Mouse (Mus musculus) hindbrain, postnatal 0 days (tissue): ENCODE results near the gene Siah2. TPM values are rescaled to one million over a fixed set of nuclear protein-coding genes. Genes with fewer than 3 reads are reported as not detected.

Source experiments
- ATAC-seq: fragments of 200-750 bp; cut with Nextera tagmentation; 2 replicates; pipeline ENCODE4 v1.8.0; 2017; ENCODE audit warnings: mild to moderate bottlenecking, moderate TSS enrichment, moderate library complexity
- DNase-seq: peaks from one replicate; pipeline ENCODE4 v3.0.0-alpha.2; 2015; ENCODE audit warnings: low spot score
- H3K27ac ChIP-seq: fragments of 300-500 bp; sonication (generic); 2 replicates; pipeline ENCODE4 v1.5.1; 2014; ENCODE audit warnings: mild to moderate bottlenecking
- H3K27me3 ChIP-seq: fragments of 300-500 bp; sonication (generic); 2 replicates; pipeline ENCODE4 v1.6.1; 2014; ENCODE audit warnings: low read length, mixed read lengths; ENCODE audit not compliant: insufficient read depth
- H3K36me3 ChIP-seq: fragments of 300-500 bp; sonication (generic); 2 replicates; pipeline ENCODE4 v1.6.1; 2014; ENCODE audit warnings: low read length, mixed read lengths; ENCODE audit not compliant: insufficient read depth
- H3K4me1 ChIP-seq: fragments of 300-500 bp; sonication (generic); 2 replicates; pipeline ENCODE4 v1.6.1; 2014; ENCODE audit warnings: antibody characterized with exemption, low read length, mixed read lengths; ENCODE audit not compliant: insufficient read depth
- H3K4me2 ChIP-seq: fragments of 300-500 bp; sonication (generic); 2 replicates; pipeline ENCODE4 v1.6.1; 2014; ENCODE audit warnings: low read depth, mild to moderate bottlenecking, low read length, moderate library complexity, mixed read lengths
- H3K4me3 ChIP-seq: fragments of 300-500 bp; sonication (generic); 2 replicates; pipeline ENCODE4 v1.5.1; 2014; ENCODE audit warnings: low read length
- H3K9ac ChIP-seq: fragments of 300-500 bp; sonication (generic); replicated peaks from 2 replicates; pipeline ENCODE4 v1.6.1; 2014; ENCODE audit warnings: mild to moderate bottlenecking, low read length, moderate library complexity, mixed read lengths
- H3K9me3 ChIP-seq: fragments of 300-500 bp; sonication (generic); 2 replicates; pipeline ENCODE4 v1.6.1; 2016; ENCODE audit warnings: low read length, mixed read lengths
- CTCF ChIP-seq: IDR thresholded peaks from 2 replicates; pipeline ENCODE4 v1.5.1; 2016; ENCODE audit warnings: antibody characterized with exemption, control low read depth, low read depth
- WGBS: fragments of 180-500 bp; shearing (Covaris S2); extraction: QIAGEN DNeasy Blood & Tissue Kit; methylation state at CpG from one replicate; pipeline ENCODE4 v1.1.7; 2014; 5-methylcytosine and 5-hydroxymethylcytosine counted together
- polyA plus RNA-seq: library from polyadenylated mRNA; unstranded; fragments of >200 nt; fragmentation: Nextera tagmentation; extraction: Ambion mirVana; gene quantifications from 2 replicates; pipeline ENCODE4 v1.2.1, GENCODE M21; 2015
- total RNA-seq: library from RNA; depleted of rRNA; stranded (reverse); fragments of >200 nt; gene quantifications from 2 replicates; pipeline ENCODE4 v1.2.3, GENCODE M21; 2014

Siah2 gene
- total and polyA plus RNA-seq, 2 experiments from 2014 or later: 13.4 to 22.5 TPM

DNA sequence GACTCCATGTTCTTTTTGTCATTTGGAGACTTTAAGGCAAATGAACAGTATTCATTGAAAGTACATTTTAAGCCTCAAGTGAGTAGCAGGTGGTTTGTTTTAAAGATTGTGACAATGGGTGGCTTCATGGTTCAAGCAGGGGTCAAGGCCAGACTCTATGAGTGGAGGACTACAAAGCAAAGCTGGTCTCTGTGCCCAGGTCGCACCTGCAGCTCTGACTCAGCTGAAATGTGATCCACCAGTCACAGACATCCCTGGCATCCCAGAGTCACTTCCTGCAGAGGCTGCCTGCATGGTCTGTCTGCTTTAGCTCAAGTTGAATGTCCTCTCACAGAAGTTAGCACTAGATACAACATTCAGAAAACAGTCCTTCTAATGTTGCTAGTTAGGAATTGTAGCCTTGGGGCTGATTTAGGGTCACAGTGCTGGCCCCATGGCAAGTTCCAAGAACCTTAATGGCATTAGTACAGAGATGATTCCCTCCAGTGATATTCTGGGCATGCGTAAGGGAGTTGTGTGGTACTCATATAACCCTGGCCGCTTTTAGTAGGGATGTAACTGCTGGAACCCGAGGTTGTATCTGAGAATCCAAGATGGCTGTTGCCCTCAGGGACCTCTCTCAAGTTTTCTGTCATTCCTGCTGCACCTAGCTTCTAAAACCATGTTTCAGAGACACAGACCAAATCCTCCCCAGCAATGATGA, 19.6 kb downstream of the Siah2 start:
- 67% methylated on average over 4 of the region's 4 CpGs for WGBS
- no peak overlapping the region for H3K9ac ChIP-seq
- H3K9me3 ChIP-seq: no peaks in the 10 kb centered on the region
- H3K36me3 ChIP-seq: peaks cover 13% of the 10 kb centered on the region; the same call in 1 of the 2 replicates
- DNase-seq: no peak
- ATAC-seq: no peak
- H3K27ac ChIP-seq: no peak overlapping the region
- no peaks in the 10 kb centered on the region for H3K27me3 ChIP-seq
- no peaks in the 10 kb centered on the region for H3K4me1 ChIP-seq
- no peak for TF ChIP-seq CTCF
- H3K4me2 ChIP-seq: no peak overlapping the region
- no peak overlapping the region for H3K4me3 ChIP-seq

DNA sequence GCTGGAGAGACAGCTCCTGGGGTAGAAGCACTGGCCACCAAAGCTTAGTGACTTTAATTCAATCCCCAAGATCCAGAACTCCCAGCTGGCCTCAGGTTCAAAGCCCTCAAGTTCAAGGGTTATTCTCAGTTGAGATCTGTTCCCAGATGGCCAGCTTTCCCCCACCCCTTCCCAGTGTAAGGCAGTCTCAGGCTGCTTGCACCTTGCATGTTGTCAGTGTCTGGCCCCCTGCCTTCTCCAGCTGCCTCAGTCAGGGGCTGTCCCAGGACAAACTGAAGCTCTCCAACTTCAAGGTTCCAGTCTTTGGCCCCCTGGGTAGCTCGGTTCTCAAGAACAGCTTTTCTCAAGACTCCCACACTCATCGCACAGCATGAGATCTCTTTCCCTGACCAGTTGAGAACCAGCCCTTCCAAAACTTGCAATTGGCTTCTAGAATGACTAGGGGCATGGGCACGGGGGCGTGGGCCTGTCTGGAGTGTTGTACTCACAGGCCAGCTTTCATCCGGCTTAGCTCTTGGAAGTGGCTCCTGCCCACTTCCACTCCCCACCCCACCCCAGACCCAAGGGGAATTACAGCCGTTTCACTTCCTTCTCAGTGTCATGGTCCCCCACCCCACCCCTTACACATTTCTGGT, 20.5 kb downstream of the Siah2 start:
- Histone ChIP-seq H3K27me3 (no peaks in the 10 kb centered on the region), H3K36me3 (peaks cover 13% of the 10 kb centered on the region; the same call in 1 of the 2 replicates), H3K4me3 (no peak overlapping the region), H3K9ac (no peak overlapping the region), H3K4me2 (no peak overlapping the region), H3K4me1 (no peaks in the 10 kb centered on the region), H3K27ac (no peak overlapping the region), H3K9me3 (no peaks in the 10 kb centered on the region)
- WGBS: 55% methylated on average over 6 of the region's 6 CpGs
- TF ChIP-seq CTCF: no peak
- ATAC-seq (no peak), DNase-seq (no peak)

DNA sequence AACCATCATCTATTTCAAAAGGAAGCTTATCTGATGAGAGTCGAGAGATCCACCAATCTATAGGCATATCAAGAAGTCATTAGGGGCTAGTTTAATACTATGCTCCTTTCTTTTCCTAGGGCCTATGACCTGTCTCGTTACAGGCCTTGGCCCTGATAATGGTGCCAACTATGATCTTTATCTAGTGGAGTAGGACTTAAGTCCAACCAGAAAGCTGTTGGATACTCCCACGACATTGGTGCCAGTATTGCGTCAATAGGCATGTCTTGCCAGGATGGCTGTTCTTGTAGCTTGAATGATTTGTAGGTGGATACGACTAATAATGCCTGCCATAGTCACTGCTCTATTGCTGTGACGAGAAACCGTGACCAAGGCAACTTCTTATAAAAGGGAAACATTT, 28.2 kb downstream of the Siah2 start:
- Histone ChIP-seq H3K4me2 (no peak overlapping the region), H3K9ac (no peak overlapping the region), H3K9me3 (no peaks in the 10 kb centered on the region), H3K4me1 (no peaks in the 10 kb centered on the region), H3K27ac (no peak overlapping the region), H3K27me3 (no peaks in the 10 kb centered on the region), H3K36me3 (no peaks in the 10 kb centered on the region), H3K4me3 (no peak overlapping the region)
- 78% methylated on average over 7 of the region's 7 CpGs for WGBS
- no peak for ATAC-seq
- no peak for DNase-seq
- no peak for TF ChIP-seq CTCF

DNA sequence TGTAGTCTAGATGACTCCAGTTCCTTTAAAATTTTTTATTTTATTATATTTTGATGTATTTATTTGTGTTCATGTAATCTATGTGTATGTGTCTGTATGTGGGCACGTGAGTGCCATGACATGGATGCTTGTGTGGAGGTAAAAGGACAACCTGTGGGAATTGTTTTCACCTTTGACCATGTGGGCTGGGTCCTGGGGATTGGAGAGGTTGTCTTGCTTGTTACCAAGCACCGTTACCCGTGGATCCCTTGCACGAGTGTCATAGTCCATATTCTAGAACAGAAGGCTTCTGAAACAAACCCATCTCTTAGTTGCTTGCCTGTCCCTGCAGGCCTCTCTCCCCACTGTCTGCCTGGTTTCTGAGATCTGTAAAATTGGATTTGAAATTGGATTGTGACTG, 31.6 kb downstream of the Siah2 start:
- Histone ChIP-seq H3K4me1 (no peaks in the 10 kb centered on the region), H3K4me3 (no peak overlapping the region), H3K9ac (no peak overlapping the region), H3K27ac (no peak overlapping the region), H3K4me2 (no peak overlapping the region), H3K27me3 (no peaks in the 10 kb centered on the region), H3K9me3 (no peaks in the 10 kb centered on the region), H3K36me3 (no peaks in the 10 kb centered on the region)
- 95% methylated on average over 4 of the region's 4 CpGs for WGBS
- no peak for TF ChIP-seq CTCF
- ATAC-seq (no peak), DNase-seq (no peak)

DNA sequence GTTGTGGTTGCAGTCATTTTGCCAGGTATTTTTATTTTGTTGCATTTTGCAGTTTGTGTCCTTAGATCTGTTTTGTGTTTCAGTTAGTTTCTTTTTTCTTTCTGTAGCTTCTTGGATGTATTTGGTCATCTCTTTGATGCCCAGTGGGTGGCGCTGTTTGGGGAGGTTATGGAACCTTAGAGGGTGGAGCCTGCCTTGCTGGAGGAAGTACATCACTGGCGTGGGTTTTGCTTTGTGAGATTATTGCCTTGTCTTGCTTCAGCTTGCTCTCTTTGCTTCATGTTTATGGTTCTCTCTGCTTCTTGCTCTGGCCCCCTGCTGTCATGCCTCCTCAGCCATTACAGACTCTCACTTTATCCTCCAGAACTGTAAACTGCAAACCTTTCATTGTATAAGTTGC, 34.8 kb downstream of the Siah2 start:
- TF ChIP-seq CTCF: peak; percentile 55
- no peaks in the 10 kb centered on the region for H3K4me1 ChIP-seq
- no peak overlapping the region for H3K4me2 ChIP-seq
- H3K4me3 ChIP-seq: no peak overlapping the region
- DNase-seq (peak; percentile 51), ATAC-seq (no peak)
- no peaks in the 10 kb centered on the region for H3K27me3 ChIP-seq
- H3K36me3 ChIP-seq: no peaks in the 10 kb centered on the region
- 29% methylated on average over 2 of the region's 2 CpGs for WGBS
- no peaks in the 10 kb centered on the region for H3K9me3 ChIP-seq
- H3K9ac ChIP-seq: no peak overlapping the region
- H3K27ac ChIP-seq: no peak overlapping the region

DNA sequence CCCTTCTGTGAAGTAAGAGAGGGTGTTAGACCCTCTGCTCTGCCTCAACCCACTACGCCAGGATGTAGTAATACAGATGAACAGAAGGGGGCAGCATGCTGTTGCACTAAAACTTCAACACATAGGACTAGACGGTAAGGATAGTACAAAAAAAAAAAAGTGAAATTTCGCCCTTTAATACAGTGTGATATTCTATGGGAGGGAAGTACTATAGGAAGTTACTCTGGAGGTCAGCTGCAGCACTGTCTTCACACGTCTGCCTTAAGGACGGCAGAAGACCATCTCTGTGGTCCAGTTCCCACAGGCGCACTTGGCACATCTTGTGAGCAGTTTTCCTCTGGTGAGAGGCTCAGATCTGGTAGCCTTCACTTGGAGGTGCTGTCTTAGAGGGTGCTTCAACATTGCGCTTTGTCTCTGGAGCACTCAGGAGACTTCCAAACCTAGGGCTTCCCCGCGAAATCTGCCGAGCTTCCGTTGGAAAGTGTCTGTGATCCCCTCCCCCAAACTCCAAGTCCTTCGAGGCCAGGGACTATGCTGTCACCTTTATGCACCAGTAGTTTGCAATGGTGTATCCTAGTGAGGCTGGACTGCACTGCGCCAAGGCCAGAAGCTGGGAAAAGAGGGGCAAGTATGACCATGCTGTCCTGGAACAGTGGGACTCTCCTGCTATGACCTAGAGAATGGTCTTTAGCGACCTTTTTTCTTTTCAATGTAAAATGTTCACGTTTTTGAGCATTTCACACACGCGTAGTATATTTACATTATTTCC, 36.7 kb downstream of the Siah2 start:
- H3K4me1 ChIP-seq: no peaks in the 10 kb centered on the region
- H3K36me3 ChIP-seq: no peaks in the 10 kb centered on the region
- no peaks in the 10 kb centered on the region for H3K27me3 ChIP-seq
- H3K9ac ChIP-seq: no peak overlapping the region
- H3K9me3 ChIP-seq: no peaks in the 10 kb centered on the region
- peak; percentile 83 for DNase-seq
- H3K27ac ChIP-seq: no peak overlapping the region
- H3K4me2 ChIP-seq: peak overlapping the region; percentile 5; the same call in 1 of the 2 replicates
- TF ChIP-seq CTCF: peak; percentile 87
- H3K4me3 ChIP-seq: no peak overlapping the region
- peak; percentile 88 for ATAC-seq
- 51% methylated on average over 17 of the region's 17 CpGs for WGBS

DNA sequence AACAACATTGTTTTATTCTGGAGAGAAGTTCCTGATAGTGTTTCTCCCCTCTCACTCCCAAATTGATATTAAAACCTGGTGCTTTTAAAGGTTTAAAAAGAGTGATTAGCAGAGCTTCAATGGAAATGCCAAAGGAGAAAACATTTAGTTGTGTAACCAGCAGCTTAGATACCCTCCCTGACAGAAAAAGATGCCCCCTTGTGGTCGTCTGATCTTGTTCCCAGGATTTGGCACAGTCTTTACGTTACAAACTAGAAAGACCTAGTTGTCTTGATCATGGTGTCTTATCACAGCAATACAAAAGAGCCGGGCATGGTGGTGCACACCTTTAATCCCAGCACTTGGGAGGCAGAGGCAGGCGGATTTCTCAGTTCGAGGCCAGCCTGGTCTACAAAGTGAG, 38.3 kb downstream of the Siah2 start:
- Histone ChIP-seq H3K4me1 (no peaks in the 10 kb centered on the region), H3K9me3 (no peaks in the 10 kb centered on the region), H3K36me3 (no peaks in the 10 kb centered on the region), H3K4me3 (no peak overlapping the region), H3K9ac (no peak overlapping the region), H3K27ac (no peak overlapping the region), H3K4me2 (no peak overlapping the region), H3K27me3 (no peaks in the 10 kb centered on the region)
- ATAC-seq (no peak), DNase-seq (peak; percentile 21)
- peak; percentile 37 for TF ChIP-seq CTCF
- 64% methylated on average over 5 of the region's 5 CpGs for WGBS
